Mouse (Mus musculus): ENCODE results near the gene Myo10. TPM values are rescaled to one million over a fixed set of nuclear protein-coding genes. Genes with fewer than 3 reads are reported as not detected.

Myo10 gene
- polyA plus RNA-seq, 1 experiment, result 8.2 TPM

DNA sequence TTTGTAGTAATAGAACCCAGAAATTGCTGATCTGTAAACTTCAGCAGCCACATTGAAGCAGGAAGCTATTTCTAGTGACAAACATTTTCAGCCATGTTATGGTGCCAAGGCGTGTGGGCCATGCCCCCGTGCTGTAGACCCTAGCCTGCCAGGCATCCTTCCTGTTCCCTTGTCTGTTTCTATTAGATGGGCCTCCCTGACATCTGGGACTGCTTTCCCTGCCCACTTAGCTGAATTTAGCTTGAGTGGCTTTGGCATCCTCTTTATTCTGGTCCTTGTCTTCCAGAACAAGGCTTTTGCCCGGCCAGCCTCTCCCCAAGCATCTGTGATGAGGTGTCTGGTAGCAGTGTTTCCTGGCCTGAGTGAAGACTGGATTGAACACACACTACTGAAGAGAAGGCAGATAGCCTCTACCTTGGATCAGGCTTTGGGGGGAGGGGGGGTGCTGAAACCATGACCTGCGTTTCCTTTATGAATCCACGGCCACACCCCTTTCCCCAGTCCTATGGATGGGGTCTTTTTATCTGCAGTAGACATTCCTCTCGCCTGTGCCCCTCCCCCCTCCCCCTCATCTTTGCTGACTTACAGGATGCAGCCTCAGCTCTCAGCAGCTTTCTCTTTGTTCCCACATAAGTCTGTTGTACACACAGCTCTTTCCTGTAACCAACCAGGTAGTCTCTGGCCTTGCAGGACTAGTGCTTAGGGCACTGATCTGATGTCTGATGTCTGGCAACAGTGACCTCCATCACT is 51.1 kb downstream of the Myo10 start:
- peak overlapping the region; percentile 42 for H3K4me3 ChIP-seq (replicated peaks)
- no peaks in the 10 kb centered on the region for H3K27me3 ChIP-seq (replicated peaks)
- H3K36me3 ChIP-seq (replicated peaks; ENCODE audit: low read length), result peaks cover 66% of the 10 kb centered on the region
- peaks cover 58% of the 10 kb centered on the region for H3K4me1 ChIP-seq
- TF ChIP-seq GATA1 (IDR thresholded peaks at IDR 0.05; ENCODE audit: borderline replicate concordance, low read length) (no peak), FLI1 (IDR thresholded peaks at IDR 0.05; ENCODE audit: low read length) (no peak)
- no peaks in the 10 kb centered on the region for H3K9me3 ChIP-seq

DNA sequence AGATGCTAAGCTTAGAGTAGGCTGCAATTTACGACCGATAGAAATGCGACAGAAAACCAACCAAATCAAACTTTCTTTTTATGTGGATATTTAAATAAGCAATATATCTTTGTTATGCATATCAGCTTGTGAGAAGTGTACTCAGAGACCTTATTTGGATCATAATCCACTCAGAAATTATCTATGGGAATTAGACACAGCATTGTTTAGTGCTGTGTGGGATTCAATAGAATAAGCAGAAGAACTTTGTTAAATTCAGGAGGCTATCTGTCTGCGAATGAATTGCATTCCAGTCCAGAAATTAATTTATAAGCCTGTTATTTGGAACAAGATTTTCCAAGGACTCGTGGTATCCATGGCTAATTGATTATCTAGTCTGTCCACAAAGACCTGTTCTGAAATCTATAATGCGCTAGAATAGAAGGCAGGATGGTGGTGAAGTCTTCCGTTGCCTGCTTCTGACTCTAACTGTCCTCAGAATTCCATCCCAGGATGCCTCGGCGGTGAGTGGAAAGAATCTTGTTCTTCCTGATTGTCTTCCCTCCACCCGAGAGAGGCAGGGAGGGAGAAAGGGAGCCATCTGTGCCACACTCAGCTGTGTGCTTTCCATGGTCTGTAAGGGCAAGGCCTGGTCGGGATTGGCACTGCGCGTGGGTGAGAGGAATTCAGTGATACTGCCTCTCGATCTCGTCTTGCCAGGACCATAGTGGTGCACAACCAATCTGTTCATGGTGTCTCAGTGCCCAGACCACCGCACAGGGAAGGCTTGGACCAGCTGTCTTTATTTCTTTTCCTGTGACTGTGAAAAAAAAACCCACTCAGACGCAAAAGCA is 52.0 kb downstream of the Myo10 start:
- peaks cover 61% of the 10 kb centered on the region for H3K36me3 ChIP-seq (replicated peaks; ENCODE audit: low read length)
- H3K27me3 ChIP-seq (replicated peaks), result no peaks in the 10 kb centered on the region
- no peaks in the 10 kb centered on the region for H3K9me3 ChIP-seq
- no peak for TF ChIP-seq GATA1 (IDR thresholded peaks at IDR 0.05; ENCODE audit: borderline replicate concordance, low read length)
- no peak for TF ChIP-seq FLI1 (IDR thresholded peaks at IDR 0.05; ENCODE audit: low read length)
- peak overlapping the region; percentile 21 for H3K4me3 ChIP-seq (replicated peaks)
- peaks cover 63% of the 10 kb centered on the region for H3K4me1 ChIP-seq

DNA sequence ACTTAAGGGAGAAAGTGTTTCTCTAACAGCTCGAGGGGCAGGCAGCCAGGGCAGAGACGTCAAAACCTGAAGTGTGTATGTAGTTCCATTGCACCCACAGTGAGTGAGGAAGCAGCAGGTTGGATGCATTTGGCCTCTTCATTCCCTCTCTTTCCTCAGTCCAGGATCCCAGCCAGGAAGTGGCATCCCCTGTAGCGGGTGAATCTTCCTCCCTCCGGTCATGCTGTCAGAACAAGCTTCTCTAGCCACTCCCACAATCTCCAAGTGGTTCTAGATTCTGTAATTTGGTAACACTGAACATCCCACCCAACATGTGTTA is 52.6 kb downstream of the Myo10 start:
- no peak overlapping the region for H3K4me3 ChIP-seq (replicated peaks)
- peaks cover 66% of the 10 kb centered on the region for H3K4me1 ChIP-seq
- TF ChIP-seq FLI1 (IDR thresholded peaks at IDR 0.05; ENCODE audit: low read length) (no peak), GATA1 (IDR thresholded peaks at IDR 0.05; ENCODE audit: borderline replicate concordance, low read length) (no peak)
- no peaks in the 10 kb centered on the region for H3K9me3 ChIP-seq
- peaks cover 57% of the 10 kb centered on the region for H3K36me3 ChIP-seq (replicated peaks; ENCODE audit: low read length)
- H3K27me3 ChIP-seq (replicated peaks), result no peaks in the 10 kb centered on the region

DNA sequence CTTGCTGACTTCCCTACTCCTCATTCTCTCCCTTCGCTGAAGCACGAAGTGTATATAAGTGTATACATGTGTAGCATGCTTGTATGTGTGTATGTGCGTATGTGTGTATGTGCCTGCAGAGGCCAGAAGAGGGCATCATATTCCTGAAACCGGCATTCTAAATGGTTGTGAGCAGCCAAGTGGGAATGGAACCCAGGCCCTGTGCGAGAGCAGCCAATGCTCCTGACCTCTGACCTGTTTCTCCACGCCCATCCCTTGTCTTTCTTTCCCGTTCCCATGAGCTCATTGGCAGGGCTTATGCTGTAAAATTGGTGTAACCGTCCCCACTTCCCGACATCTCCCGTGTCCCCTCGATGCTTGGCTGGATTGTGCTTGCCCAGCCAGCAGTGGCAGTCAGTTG is 53.0 kb downstream of the Myo10 start:
- Histone ChIP-seq H3K27me3 (replicated peaks) (no peaks in the 10 kb centered on the region), H3K4me3 (replicated peaks) (no peak overlapping the region), H3K4me1 (peaks cover 68% of the 10 kb centered on the region), H3K36me3 (replicated peaks; ENCODE audit: low read length) (peaks cover 57% of the 10 kb centered on the region), H3K9me3 (no peaks in the 10 kb centered on the region)
- TF ChIP-seq FLI1 (IDR thresholded peaks at IDR 0.05; ENCODE audit: low read length) (no peak), GATA1 (IDR thresholded peaks at IDR 0.05; ENCODE audit: borderline replicate concordance, low read length) (no peak)

DNA sequence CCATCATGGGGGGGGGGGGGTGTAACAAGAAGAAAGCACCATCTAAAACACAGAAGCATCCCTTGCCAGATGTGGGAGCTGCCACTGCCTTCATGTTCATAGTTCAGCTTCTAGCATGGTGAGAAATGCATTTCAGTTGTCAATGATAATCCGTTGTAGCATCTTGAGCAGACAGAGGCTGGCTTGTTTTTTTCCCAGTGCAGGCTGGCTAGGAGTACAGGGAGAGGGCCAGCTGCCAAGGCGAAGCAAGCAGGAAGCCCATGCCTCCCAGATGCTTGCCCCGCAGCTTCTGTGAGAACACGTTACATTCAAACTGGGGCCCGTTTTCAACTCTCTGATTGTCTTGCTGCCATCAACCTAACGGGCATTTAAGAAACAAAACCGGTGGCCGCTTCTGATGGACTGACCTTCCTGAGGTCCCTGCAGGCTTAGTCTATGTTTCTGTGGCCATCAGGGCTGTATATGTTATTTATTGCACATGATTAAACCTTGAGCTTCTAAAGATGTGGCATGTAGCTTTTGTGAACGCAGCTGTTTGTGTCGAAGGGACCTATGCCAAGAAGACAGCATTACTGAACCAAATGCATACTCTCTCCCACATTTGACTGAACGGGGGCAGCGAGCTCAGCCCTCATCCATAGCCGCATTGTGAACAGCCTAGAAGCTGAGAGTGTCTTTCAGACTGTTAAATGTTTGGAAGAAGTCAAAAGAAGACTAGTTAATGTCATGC is 53.9 kb downstream of the Myo10 start:
- H3K4me1 ChIP-seq, result peaks cover 75% of the 10 kb centered on the region
- no peaks in the 10 kb centered on the region for H3K27me3 ChIP-seq (replicated peaks)
- no peak overlapping the region for H3K4me3 ChIP-seq (replicated peaks)
- H3K36me3 ChIP-seq (replicated peaks; ENCODE audit: low read length), result peaks cover 59% of the 10 kb centered on the region
- H3K9me3 ChIP-seq, result no peaks in the 10 kb centered on the region
- no peak for TF ChIP-seq GATA1 (IDR thresholded peaks at IDR 0.05; ENCODE audit: borderline replicate concordance, low read length)
- TF ChIP-seq FLI1 (IDR thresholded peaks at IDR 0.05; ENCODE audit: low read length), result no peak

DNA sequence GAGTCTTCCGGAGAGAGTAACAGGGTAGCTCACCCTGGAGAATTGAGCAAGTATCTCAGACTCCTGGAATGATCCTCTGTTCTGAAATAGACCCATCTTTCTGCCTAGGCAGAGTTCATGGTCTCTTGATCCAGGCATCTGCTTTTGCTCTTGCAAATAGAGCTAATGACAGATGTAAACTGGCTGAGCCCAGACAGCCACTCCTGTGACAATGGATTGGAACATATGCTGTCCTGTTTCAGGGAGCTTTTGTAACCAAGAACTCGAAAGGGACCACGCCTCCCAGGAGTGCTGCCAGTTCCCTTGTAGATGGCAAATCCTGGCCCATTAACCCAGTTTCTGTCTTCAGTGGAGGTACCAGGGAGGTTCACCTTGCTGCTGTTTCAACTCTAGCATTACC is 56.8 kb downstream of the Myo10 start:
- Histone ChIP-seq H3K4me3 (replicated peaks) (no peak overlapping the region), H3K9me3 (no peaks in the 10 kb centered on the region), H3K36me3 (replicated peaks; ENCODE audit: low read length) (peaks cover 63% of the 10 kb centered on the region), H3K4me1 (peaks cover 56% of the 10 kb centered on the region), H3K27me3 (replicated peaks) (no peaks in the 10 kb centered on the region)
- TF ChIP-seq GATA1 (IDR thresholded peaks at IDR 0.05; ENCODE audit: borderline replicate concordance, low read length) (no peak), FLI1 (IDR thresholded peaks at IDR 0.05; ENCODE audit: low read length) (no peak)

DNA sequence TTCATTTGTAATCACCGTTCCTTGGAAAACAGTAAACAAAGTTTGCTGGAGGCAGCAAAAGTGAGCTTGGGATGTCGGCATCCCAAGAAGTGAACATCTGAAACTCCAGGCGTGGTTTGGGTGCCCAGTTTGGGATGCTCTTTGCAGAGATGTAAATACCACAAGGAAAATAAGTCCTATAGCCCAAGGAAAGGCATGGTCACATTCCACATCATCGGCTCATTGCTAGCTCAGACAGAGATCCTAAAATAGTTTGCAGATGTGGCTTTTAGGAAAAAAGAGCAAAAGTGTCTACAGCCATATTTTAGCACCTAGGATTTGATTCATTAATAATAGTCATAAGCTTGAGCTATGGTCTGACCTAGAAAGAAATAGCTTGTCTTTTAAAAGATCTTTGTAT is 57.3 kb downstream of the Myo10 start:
- peaks cover 52% of the 10 kb centered on the region for H3K4me1 ChIP-seq
- H3K27me3 ChIP-seq (replicated peaks), result no peaks in the 10 kb centered on the region
- no peak overlapping the region for H3K4me3 ChIP-seq (replicated peaks)
- TF ChIP-seq GATA1 (IDR thresholded peaks at IDR 0.05; ENCODE audit: borderline replicate concordance, low read length), result no peak
- peaks cover 59% of the 10 kb centered on the region for H3K36me3 ChIP-seq (replicated peaks; ENCODE audit: low read length)
- no peaks in the 10 kb centered on the region for H3K9me3 ChIP-seq

DNA sequence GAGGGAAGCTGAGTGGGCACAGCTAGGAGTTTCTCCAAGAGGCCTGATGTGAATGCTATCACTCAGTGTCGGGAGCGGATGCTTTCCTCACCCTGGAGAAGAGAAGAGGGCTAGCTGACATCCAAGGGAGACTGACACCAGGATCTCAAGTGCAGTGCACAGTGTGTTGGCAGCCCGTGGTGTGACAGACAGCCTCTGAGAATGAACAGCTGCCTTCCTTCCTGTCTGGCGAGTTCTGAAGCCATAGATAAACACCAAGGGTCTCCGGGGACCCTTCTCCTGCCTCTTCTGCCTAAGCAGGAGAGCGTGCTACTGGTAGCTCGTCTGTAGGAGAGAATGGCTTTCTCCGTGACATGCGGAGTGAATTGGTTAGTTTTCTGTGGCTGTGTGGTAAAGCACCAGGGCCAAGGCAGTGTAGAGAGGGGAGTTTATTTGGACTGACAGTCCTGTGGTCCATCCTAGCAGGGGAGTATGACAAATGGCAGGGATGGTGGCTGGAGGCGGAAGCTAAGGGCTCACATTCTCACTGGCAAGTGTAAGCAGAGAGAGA is 58.0 kb downstream of the Myo10 start:
- peak overlapping the region; percentile 38 for H3K4me3 ChIP-seq (replicated peaks)
- H3K36me3 ChIP-seq (replicated peaks; ENCODE audit: low read length), result peaks cover 56% of the 10 kb centered on the region
- H3K27me3 ChIP-seq (replicated peaks), result no peaks in the 10 kb centered on the region
- peaks cover 45% of the 10 kb centered on the region for H3K4me1 ChIP-seq
- TF ChIP-seq FLI1 (IDR thresholded peaks at IDR 0.05; ENCODE audit: low read length), result no peak
- TF ChIP-seq GATA1 (IDR thresholded peaks at IDR 0.05; ENCODE audit: borderline replicate concordance, low read length), result no peak
- no peaks in the 10 kb centered on the region for H3K9me3 ChIP-seq

DNA sequence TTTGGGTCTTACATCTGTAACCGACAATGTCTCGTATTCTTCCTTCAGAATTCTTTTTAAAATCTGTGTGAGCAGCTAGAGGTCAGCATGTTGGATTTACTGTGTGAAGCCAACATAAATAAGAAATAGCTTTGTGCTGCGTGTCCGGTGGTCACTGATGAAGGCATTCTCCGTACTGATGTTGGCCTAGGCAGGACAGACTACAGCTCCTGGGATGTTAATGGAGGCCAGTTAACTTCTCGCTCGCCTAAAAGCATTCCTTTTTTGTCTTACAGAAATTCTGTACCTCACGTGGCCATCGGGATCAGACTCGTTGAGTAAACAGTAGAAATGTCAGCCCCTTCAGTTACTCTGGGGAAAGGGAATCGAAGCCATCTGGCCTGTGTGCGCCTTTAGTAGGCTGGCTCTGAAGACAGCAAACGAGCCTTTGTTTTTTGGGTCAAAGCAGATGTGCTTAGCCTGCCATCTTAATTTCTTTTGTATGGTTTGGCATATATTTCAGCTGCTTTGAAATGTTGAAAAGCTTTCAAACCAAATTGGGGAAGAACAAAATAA is 60.7 kb downstream of the Myo10 start:
- H3K27me3 ChIP-seq (replicated peaks), result no peaks in the 10 kb centered on the region
- peaks cover 31% of the 10 kb centered on the region for H3K4me1 ChIP-seq
- H3K36me3 ChIP-seq (replicated peaks; ENCODE audit: low read length), result peaks cover 49% of the 10 kb centered on the region
- H3K4me3 ChIP-seq (replicated peaks), result no peak overlapping the region
- no peaks in the 10 kb centered on the region for H3K9me3 ChIP-seq
- TF ChIP-seq FLI1 (IDR thresholded peaks at IDR 0.05; ENCODE audit: low read length), result no peak
- TF ChIP-seq GATA1 (IDR thresholded peaks at IDR 0.05; ENCODE audit: borderline replicate concordance, low read length), result no peak
